In the genomic region with DNA sequence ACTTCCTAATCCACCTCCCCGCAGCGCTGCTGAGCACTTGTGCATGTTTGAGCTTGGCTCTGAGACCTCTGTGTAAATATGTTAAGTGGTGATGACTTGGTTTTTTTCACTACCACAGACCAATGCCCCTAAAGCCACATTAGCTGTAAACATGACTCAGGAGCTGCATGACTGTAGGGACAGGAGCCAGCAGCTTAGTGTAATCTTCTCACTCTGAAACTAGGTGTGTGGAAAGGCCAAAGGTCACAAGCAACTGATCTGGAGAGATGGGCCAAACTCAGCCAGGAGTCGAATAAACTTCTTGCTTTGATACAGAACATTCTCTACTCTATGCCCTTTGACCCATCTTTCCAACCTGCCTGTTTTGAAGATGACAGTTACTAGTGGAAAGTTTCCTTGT, we compare ENCODE assay signal across 13 mouse cellular contexts. TPM values are rescaled to one million over a fixed set of nuclear protein-coding genes. Genes with fewer than 3 reads are reported as not detected.
A peak's percentile ranks its signal among the peaks of the same experiment; 100 is the strongest.
DNase-seq lines count a peak whose midpoint lies in the region; ATAC-seq lines count a peak whose summit lies in the region.
"Had no signal": no experiment of that assay in that cellular context is flagged by ENCODE, and none has a peak within 500 bp of the region (broad histone marks: within the 10 kb centered on the region; RNA-seq: fewer than 3 reads in every experiment).

No protein-coding gene starts in this region.

- H3K9me3 ChIP-seq in heart, embryonic 13.5 days = no peaks in the 10 kb centered on the region
- no peaks in the 10 kb centered on the region for H3K9me3 ChIP-seq in intestine, embryonic 16.5 days (ENCODE audit: control insufficient read depth, low read length)
- H3K9me3 ChIP-seq: midbrain, embryonic 12.5 days had no signal

- peaks cover 21% of the 10 kb centered on the region for H3K4me1 ChIP-seq in heart, embryonic 13.5 days
- H3K4me1 ChIP-seq in intestine, embryonic 16.5 days (ENCODE audit: control insufficient read depth, insufficient read depth, low read length) = peaks cover 27% of the 10 kb centered on the region
- H3K4me1 ChIP-seq: midbrain, embryonic 12.5 days had no signal

- H3K27me3 ChIP-seq in heart, embryonic 13.5 days (replicated peaks) = no peaks in the 10 kb centered on the region
- H3K27me3 ChIP-seq in intestine, embryonic 16.5 days (replicated peaks; ENCODE audit: control insufficient read depth, insufficient read depth, low read length) = no peaks in the 10 kb centered on the region
- H3K27me3 ChIP-seq: midbrain, embryonic 12.5 days had no signal

- no peak for DNase-seq in heart, postnatal 10 days
- peak; percentile 46 for DNase-seq in 416B (ENCODE audit: low read depth)
- no peak for DNase-seq in ovary, postnatal 14 days (ENCODE audit: low spot score)
- DNase-seq in cerebellum, postnatal 4 days (ENCODE audit: low spot score in 2 of 2) = no peak
- DNase-seq: cerebellum, adult 9-10 months had no signal

- no peak overlapping the region for H3K4me2 ChIP-seq in heart, embryonic 13.5 days
- no peak overlapping the region for H3K4me2 ChIP-seq in intestine, embryonic 16.5 days (ENCODE audit: low read depth, low read length)
- H3K4me2 ChIP-seq: midbrain, embryonic 12.5 days had no signal

- WGBS in heart, embryonic 13.5 days = 67% methylated on average over 3 of the region's 3 CpGs
- 35% methylated on average over 3 of the region's 3 CpGs for WGBS in intestine, embryonic 16.5 days

- intact Hi-C loops in heart, postnatal 10 days (cut with DNase I) = no loop called here

- no peak overlapping the region for H3K9ac ChIP-seq in heart, embryonic 13.5 days
- peak overlapping the region; percentile 29; the same call in 1 of the 2 replicates for H3K9ac ChIP-seq in intestine, embryonic 16.5 days (ENCODE audit: low read depth, low read length)
- H3K9ac ChIP-seq: midbrain, embryonic 12.5 days had no signal

- no peak overlapping the region for H3K4me3 ChIP-seq in heart, embryonic 13.5 days
- no peak overlapping the region for H3K4me3 ChIP-seq in intestine, embryonic 16.5 days (ENCODE audit: low read length)
- H3K4me3 ChIP-seq: midbrain, embryonic 12.5 days had no signal

- H3K36me3 ChIP-seq in heart, embryonic 13.5 days = peaks cover 24% of the 10 kb centered on the region
- peaks cover 18% of the 10 kb centered on the region for H3K36me3 ChIP-seq in intestine, embryonic 16.5 days (ENCODE audit: control insufficient read depth, insufficient read depth, low read length)
- H3K36me3 ChIP-seq: midbrain, embryonic 12.5 days had no signal

- ATAC-seq in heart, embryonic 13.5 days (ENCODE audit: extremely low read depth, insufficient number of reproducible peaks, low FRiP score, low TSS enrichment) = no peak
- ATAC-seq in intestine, embryonic 16.5 days = peak; percentile 87
- ATAC-seq in megakaryocyte progenitor cell, adult 5-6 weeks (replicated peaks; ENCODE audit: poor library complexity) = peak; percentile 74
- ATAC-seq in activated CD4-positive, CD25-positive, alpha-beta regulatory T cell, adult 4 months = no peak
- ATAC-seq: CD4-positive, CD25-positive, alpha-beta regulatory T cell, adult 4 months had no signal

- 0 out of 2 replicates have a peak overlapping the region, but pooled peaks have one; percentile 15 for H3K27ac ChIP-seq in heart, embryonic 13.5 days (replicated peaks)
- H3K27ac ChIP-seq in intestine, embryonic 16.5 days (ENCODE audit: low read length) = peak overlapping the region; percentile 91
- H3K27ac ChIP-seq: midbrain, embryonic 12.5 days had no signal

RNA-seq across cellular contexts. Expression of a gene that starts 17.3 kb away (rescaled TPM):
- polyA plus RNA-seq in heart, embryonic 13.5 days (2015; fragmentation: Nextera tagmentation; extraction: Ambion mirVana) = not detected in 2 replicates
- total RNA-seq in heart, postnatal 10 days (2021) = not detected
- not detected in 2 replicates for polyA plus RNA-seq in intestine, embryonic 16.5 days (2015; fragmentation: Nextera tagmentation; extraction: Ambion mirVana)
- not detected in 2 replicates for total RNA-seq in megakaryocyte progenitor cell, adult 5-6 weeks (2015)
- total RNA-seq in megakaryocyte progenitor cell, adult 5-6 weeks (2017) = not detected in 2 replicates
- polyA plus RNA-seq in activated CD4-positive, CD25-positive, alpha-beta regulatory T cell, adult 4 months (2017; shearing (Covaris generic)) = not detected
- polyA plus RNA-seq: CD4-positive, CD25-positive, alpha-beta regulatory T cell, adult 4 months; limb, embryonic 11.5 days; midbrain, embryonic 12.5 days; neural tube, embryonic 14.5 days had no signal

RNA-seq across cellular contexts. Expression of a gene that starts 26.7 kb away (rescaled TPM):
- 6.4 and 6.7 TPM in 2 replicates for polyA plus RNA-seq in heart, embryonic 13.5 days (2015; fragmentation: Nextera tagmentation; extraction: Ambion mirVana)
- 10 to 100 TPM; 18.1 to 22.0 TPM for total RNA-seq in heart, postnatal 10 days (2021)
- polyA plus RNA-seq in intestine, embryonic 16.5 days (2015; fragmentation: Nextera tagmentation; extraction: Ambion mirVana) = 20.0 and 20.7 TPM in 2 replicates
- 1.4 and 1.8 TPM in 2 replicates for total RNA-seq in megakaryocyte progenitor cell, adult 5-6 weeks (2015)
- 1.5 and 2.5 TPM in 2 replicates for total RNA-seq in megakaryocyte progenitor cell, adult 5-6 weeks (2017)
- polyA plus RNA-seq in activated CD4-positive, CD25-positive, alpha-beta regulatory T cell, adult 4 months (2017; shearing (Covaris generic)) = 1 to 10 TPM; 2.2 to 2.9 TPM

Comparison
In these comparisons a context has a peak if more than half of its experiments do, and no peak if none do; other contexts are left out.
1. ATAC-seq: peak in intestine, embryonic 16.5 days (single experiment) and megakaryocyte progenitor cell, adult 5-6 weeks (single experiment); none in heart, embryonic 13.5 days (single experiment) and activated CD4-positive, CD25-positive, alpha-beta regulatory T cell, adult 4 months (single experiment).